Mouse (Mus musculus) kidney, adult 2 months (tissue): ENCODE data around the gene Ttc7. TPM values are rescaled to one million over a fixed set of nuclear protein-coding genes. Genes with fewer than 3 reads are reported as not detected.
A peak's percentile ranks its signal among the peaks of the same experiment; 100 is the strongest.

ENCODE experiments used
- DNase-seq: peaks from one replicate; pipeline ENCODE4 v3.0.0; 2021
- H3K27ac ChIP-seq: fragments of 200-500 bp; 2 replicates; pipeline ENCODE4 v1.5.1; 2012; ENCODE audit warnings: low read depth, low read length, control low read depth, inconsistent platforms; ENCODE audit not compliant: insufficient read depth
- H3K27me3 ChIP-seq: fragments of 200-500 bp; replicated peaks from 2 replicates; pipeline ENCODE4 v1.6.1; 2012; ENCODE audit warnings: mild to moderate bottlenecking, moderate library complexity, low read length, inconsistent platforms; ENCODE audit not compliant: control insufficient read depth, insufficient read depth
- H3K36me3 ChIP-seq: fragments of 200-500 bp; 2 replicates; pipeline ENCODE4 v1.6.1; 2012; ENCODE audit warnings: mild to moderate bottlenecking, moderate library complexity, low read length, inconsistent platforms; ENCODE audit not compliant: control insufficient read depth, insufficient read depth
- H3K4me1 ChIP-seq: fragments of 200-500 bp; 2 replicates; pipeline ENCODE4 v1.6.1; 2011; ENCODE audit warnings: low read length; ENCODE audit not compliant: control insufficient read depth, insufficient read depth
- H3K4me3 ChIP-seq: fragments of 200-500 bp; 2 replicates; pipeline ENCODE4 v1.5.1; 2011; ENCODE audit warnings: mild to moderate bottlenecking, low read depth, low read length, control low read depth; ENCODE audit not compliant: insufficient read depth
- CTCF ChIP-seq: fragments of 200-500 bp; conservative IDR thresholded peaks from 2 replicates; pipeline ENCODE4 v1.5.1; 2011; ENCODE audit warnings: low read depth, mild to moderate bottlenecking, control low read depth, low read length, moderate library complexity, mixed read lengths; ENCODE audit not compliant: insufficient read depth, insufficient read length
- POLR2A ChIP-seq: fragments of 200-500 bp; IDR thresholded peaks from one replicate; pipeline ENCODE4 v1.6.1; 2011; ENCODE audit warnings: low read depth, low read length, control low read depth
- WGBS: fragments of 180-500 bp; shearing (Covaris S2); methylation state at CpG from one replicate; pipeline ENCODE4 v1.1.7; 2018; 5-methylcytosine and 5-hydroxymethylcytosine counted together
- polyA plus RNA-seq: library from polyadenylated mRNA; depleted of rRNA; stranded (reverse); fragments of >200 nt; gene quantifications from 2 replicates; pipeline ENCODE4 v1.2.3, GENCODE M21; 2012

Gene Ttc7
- polyA plus RNA-seq, 1 experiment = 68.6 TPM

DNA sequence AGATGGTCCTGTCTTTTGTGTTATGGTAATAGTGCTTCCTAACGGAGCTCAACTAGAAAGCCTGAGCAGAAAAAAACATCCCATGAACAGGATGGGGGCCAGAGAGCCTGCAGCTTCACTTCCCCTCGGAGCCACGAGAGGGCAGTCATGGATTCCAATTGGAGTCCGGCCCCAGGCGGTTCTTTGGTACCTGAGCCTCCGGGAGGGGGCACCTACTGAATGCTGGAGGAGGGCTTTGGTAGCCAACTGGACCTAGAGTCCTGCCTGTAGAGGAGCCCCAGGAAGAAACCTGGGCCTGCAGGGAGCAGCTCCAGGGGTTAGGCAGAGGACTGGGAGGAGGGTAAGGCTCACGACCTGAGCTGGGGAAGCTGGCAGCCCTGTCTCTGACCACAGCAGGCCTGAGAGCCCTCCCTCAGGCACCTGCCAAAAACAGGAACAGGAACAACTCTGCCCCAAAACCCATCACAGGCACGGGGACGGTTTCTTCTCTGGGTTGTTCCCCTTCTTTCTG lies 32.4 kb downstream of the Ttc7 start:
- peaks cover 19% of the 10 kb centered on the region; the same call in 1 of the 2 replicates for H3K4me1 ChIP-seq
- no peaks in the 10 kb centered on the region for H3K36me3 ChIP-seq
- WGBS = 13% methylated on average over 9 of the region's 9 CpGs
- DNase-seq = peak; percentile 91
- no peak overlapping the region for H3K27ac ChIP-seq
- H3K27me3 ChIP-seq = no peaks in the 10 kb centered on the region
- H3K4me3 ChIP-seq = no peak overlapping the region
- TF ChIP-seq POLR2A (no peak), CTCF (peak; percentile 79)

DNA sequence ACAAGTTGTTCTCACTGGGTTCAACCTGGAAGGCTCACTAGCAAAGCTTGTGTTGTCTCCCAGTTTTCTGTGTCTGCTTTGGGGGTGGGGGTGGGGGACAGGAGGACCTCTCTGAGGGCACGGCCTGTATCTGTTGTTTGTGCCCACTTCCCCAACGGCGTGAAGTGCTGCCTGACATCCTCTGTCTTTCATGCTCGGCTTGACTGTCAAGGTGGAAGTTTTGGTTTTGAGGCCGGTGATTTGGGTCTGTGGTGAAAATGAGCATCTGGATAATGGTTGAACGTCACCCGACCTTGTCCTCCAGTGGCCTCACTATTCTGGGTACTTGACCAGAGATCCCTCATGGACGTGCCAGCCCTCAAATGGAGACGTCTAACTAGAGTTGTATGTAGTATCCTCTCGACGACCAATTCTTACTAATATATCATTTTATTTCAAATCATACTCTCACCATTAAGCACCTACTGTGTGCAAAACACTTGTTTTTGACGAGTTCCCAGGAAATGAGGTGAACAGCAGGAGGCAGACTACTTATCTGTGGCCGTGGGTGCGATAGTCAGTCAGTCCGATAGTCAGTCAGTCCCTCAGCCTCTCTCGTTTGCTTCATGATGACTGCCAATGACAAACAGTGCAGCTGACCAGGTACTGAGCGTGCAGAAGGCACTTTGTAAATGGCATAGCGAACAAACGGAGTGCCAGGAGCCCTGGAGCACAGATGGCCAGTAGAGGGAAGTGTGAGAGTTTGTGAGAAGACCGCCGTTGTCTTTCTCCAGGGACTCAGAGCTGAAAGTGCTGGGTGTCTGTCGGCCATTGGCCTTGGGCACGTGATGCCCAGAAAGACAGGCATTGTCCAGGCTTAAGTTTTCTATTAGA lies 33.4 kb downstream of the Ttc7 start:
- TF ChIP-seq POLR2A (no peak), CTCF (no peak)
- WGBS = 90% methylated on average over 23 of the region's 23 CpGs
- no peak for DNase-seq
- no peak overlapping the region for H3K4me3 ChIP-seq
- H3K36me3 ChIP-seq = no peaks in the 10 kb centered on the region
- H3K27ac ChIP-seq = no peak overlapping the region
- H3K4me1 ChIP-seq = peaks cover 19% of the 10 kb centered on the region; the same call in 1 of the 2 replicates
- no peaks in the 10 kb centered on the region for H3K27me3 ChIP-seq

DNA sequence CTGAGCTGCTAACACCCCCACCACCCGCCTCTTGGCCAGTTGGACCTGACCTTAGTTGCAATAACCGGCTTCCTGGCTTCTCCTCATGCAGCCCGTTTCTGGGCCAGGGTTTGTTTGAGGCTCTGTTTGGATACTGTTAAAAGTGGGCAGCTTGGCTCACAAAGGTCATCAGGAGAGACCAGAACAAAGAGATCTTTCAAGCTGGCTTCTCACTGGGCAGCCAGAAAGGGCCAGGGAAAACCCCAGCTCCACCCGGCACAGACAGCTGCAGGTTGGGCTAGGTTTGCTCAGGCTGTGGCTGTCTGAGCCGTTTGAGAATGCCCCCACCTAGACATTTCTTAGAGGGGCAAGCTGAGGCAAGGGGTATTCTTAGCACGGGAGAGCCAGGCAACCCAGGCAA lies 34.6 kb downstream of the Ttc7 start:
- H3K36me3 ChIP-seq = no peaks in the 10 kb centered on the region
- H3K27me3 ChIP-seq = no peaks in the 10 kb centered on the region
- peaks cover 13% of the 10 kb centered on the region; the same call in 1 of the 2 replicates for H3K4me1 ChIP-seq
- no peak overlapping the region for H3K27ac ChIP-seq
- TF ChIP-seq CTCF = no peak
- TF ChIP-seq POLR2A = no peak
- no peak for DNase-seq
- WGBS = 53% methylated on average over 6 of the region's 6 CpGs
- H3K4me3 ChIP-seq = no peak overlapping the region

DNA sequence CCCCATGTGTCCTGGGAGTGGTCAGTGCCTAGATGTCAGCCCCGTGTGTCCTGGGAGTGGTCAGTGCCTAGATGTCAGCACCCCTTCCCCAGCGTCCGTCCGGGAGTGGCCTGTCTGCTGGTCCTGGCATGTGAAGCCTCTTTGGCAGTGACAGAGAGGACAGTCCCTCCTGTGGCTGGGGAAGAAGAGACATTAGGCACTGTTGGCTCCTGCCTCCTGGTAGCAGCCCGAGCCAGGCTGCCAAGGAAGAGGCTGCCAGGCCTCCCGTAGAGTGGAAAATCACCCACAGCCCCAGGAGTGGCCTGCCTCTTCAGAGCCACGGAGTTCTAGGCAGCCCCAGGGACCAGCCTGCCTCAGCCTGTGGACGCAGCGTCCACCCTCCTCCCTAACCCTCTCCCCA lies 35.3 kb downstream of the Ttc7 start:
- no peak overlapping the region for H3K27ac ChIP-seq
- no peak overlapping the region for H3K4me3 ChIP-seq
- TF ChIP-seq POLR2A = no peak
- TF ChIP-seq CTCF = no peak
- peak; percentile 41 for DNase-seq
- peaks cover 8% of the 10 kb centered on the region; the same call in 1 of the 2 replicates for H3K4me1 ChIP-seq
- H3K36me3 ChIP-seq = no peaks in the 10 kb centered on the region
- WGBS = 66% methylated on average over 9 of the region's 9 CpGs
- H3K27me3 ChIP-seq = no peaks in the 10 kb centered on the region

DNA sequence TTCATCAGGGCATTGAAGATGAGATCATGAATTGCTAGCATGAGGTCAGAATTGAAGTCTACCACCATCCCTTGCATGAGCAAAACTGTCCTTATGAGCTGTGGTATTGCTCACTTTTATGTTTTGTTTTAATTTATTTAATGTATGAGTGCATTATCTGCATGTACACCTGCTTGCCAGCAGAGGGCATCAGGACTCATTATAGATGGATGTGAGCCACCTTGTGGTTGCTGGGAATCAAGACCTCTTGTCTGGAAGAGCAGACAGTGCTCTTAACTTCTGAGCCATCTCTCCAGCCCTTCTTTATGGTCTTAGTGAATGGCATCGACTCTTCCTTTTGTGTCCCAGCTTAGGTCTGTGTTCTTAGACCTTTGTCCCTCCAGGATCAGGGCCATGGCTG lies 39.0 kb downstream of the Ttc7 start:
- DNase-seq = no peak
- no peaks in the 10 kb centered on the region for H3K4me1 ChIP-seq
- TF ChIP-seq POLR2A (no peak), CTCF (peak; percentile 70)
- no peak overlapping the region for H3K4me3 ChIP-seq
- no peak overlapping the region for H3K27ac ChIP-seq
- no peaks in the 10 kb centered on the region for H3K36me3 ChIP-seq
- WGBS = 83% methylated on average over 1 of the region's 1 CpGs
- no peaks in the 10 kb centered on the region for H3K27me3 ChIP-seq

DNA sequence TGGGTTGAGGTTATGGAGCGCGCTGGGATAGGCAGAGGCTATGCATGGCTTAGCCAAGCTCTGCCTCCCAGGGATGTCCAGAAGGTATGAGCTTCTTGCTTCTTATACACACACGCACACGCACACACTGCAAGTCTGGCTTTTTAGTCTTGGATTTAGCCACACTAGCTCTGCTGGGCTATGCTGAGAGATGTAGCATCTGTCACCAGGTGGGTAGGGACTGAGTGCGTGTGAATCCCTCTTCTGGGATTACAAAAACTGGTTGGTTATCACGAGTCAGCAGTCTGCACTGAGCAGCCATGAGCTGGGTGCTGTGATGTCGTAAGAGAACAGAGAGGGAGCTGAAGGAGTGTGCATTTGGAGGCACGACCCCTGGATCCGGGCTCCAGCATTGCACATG lies 40.5 kb downstream of the Ttc7 start:
- no peak for TF ChIP-seq POLR2A
- no peaks in the 10 kb centered on the region for H3K36me3 ChIP-seq
- no peak for DNase-seq
- no peaks in the 10 kb centered on the region for H3K27me3 ChIP-seq
- H3K4me3 ChIP-seq = no peak overlapping the region
- 90% methylated on average over 9 of the region's 9 CpGs for WGBS
- 0 out of 2 replicates have a peak, but pooled peaks cover 2% of the 10 kb centered on the region for H3K4me1 ChIP-seq
- H3K27ac ChIP-seq = no peak overlapping the region

DNA sequence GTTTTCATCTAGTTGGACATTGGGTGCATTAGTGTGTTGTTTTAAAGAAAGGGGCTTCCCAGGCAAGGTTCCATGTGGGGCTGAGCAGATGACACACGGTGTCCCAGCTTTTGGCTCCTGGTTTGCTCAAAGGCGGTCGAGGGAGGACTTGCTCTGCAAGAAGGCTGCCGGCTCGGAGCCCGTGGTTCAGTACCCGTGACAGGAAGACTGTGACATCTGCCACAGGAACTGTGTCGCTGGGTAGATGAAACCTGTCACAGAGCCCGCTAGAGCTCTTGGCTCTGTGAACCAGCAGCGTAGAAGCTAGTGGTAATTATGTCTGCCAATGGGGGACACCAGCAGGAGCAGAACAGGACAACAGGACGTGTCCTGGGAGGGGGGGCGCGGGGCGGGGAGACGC lies 42.8 kb downstream of the Ttc7 start:
- H3K27me3 ChIP-seq = no peaks in the 10 kb centered on the region
- H3K4me1 ChIP-seq = 0 out of 2 replicates have a peak, but pooled peaks cover 2% of the 10 kb centered on the region
- WGBS = 66% methylated on average over 15 of the region's 15 CpGs
- no peaks in the 10 kb centered on the region for H3K36me3 ChIP-seq
- no peak overlapping the region for H3K4me3 ChIP-seq
- no peak for TF ChIP-seq CTCF
- no peak for TF ChIP-seq POLR2A
- no peak overlapping the region for H3K27ac ChIP-seq
- DNase-seq = no peak
